10 mouse cellular contexts compared by ENCODE assay signal in genomic region chr5:34271743-34272142, GRCm38 (mm10). TPM values are rescaled to one million over a fixed set of nuclear protein-coding genes. Genes with fewer than 3 reads are reported as not detected.
DNase-seq lines count a peak whose midpoint lies in the region; ATAC-seq lines count a peak whose summit lies in the region.
"Had no signal": no experiment of that assay in that cellular context is flagged by ENCODE, and none has a peak within 500 bp of the region (broad histone marks: within the 10 kb centered on the region; RNA-seq: fewer than 3 reads in every experiment).

No protein-coding gene starts in this region.

- no peaks in the 10 kb centered on the region for H3K9me3 ChIP-seq in liver, embryonic 12.5 days (replicated peaks)
- H3K9me3 ChIP-seq: neural tube, embryonic 12.5 days had no signal

- no peak for ATAC-seq in liver, embryonic 12.5 days

- peaks cover 19% of the 10 kb centered on the region for H3K4me1 ChIP-seq in liver, embryonic 12.5 days
- H3K4me1 ChIP-seq: neural tube, embryonic 12.5 days had no signal

- H3K4me3 ChIP-seq in liver, embryonic 12.5 days: no peak overlapping the region
- H3K4me3 ChIP-seq: neural tube, embryonic 12.5 days had no signal

- H3K9ac ChIP-seq in liver, embryonic 12.5 days: no peak overlapping the region
- H3K9ac ChIP-seq: neural tube, embryonic 12.5 days had no signal

- peak; percentile 32 for DNase-seq in adrenal gland, adult 2 months
- DNase-seq in adrenal gland, postnatal 4 days (ENCODE audit: low spot score in 2 of 2): no peak
- peak; percentile 69 for DNase-seq in liver
- DNase-seq in c-Kit-positive CD71-positive TER-119-negative erythroid progenitor cells, embryonic 14.5 days (ENCODE audit: low read depth): peak; percentile 62
- peak; percentile 35 to 38 for DNase-seq in lung, adult 18-20 months
- peak; percentile 59 to 67 for DNase-seq in thymus, postnatal 36 days
- DNase-seq in urinary bladder, postnatal 10 days (ENCODE audit: low spot score): no peak

- 24% methylated on average over 4 of the region's 4 CpGs for WGBS in liver, embryonic 12.5 days (ENCODE audit: insufficient replicate concordance)

- no peak overlapping the region for H3K4me2 ChIP-seq in liver, embryonic 12.5 days
- H3K4me2 ChIP-seq: neural tube, embryonic 12.5 days had no signal

- H3K27ac ChIP-seq in liver, embryonic 12.5 days: no peak overlapping the region
- H3K27ac ChIP-seq: neural tube, embryonic 12.5 days had no signal

- no peaks in the 10 kb centered on the region; the same call in 1 of the 2 replicates for H3K27me3 ChIP-seq in liver, embryonic 12.5 days (replicated peaks)
- H3K27me3 ChIP-seq: neural tube, embryonic 12.5 days had no signal

- H3K36me3 ChIP-seq in liver, embryonic 12.5 days: no peaks in the 10 kb centered on the region
- H3K36me3 ChIP-seq: neural tube, embryonic 12.5 days had no signal

RNA-seq across cellular contexts. Expression of gene Zfyve28, which starts 16.5 kb away (rescaled TPM):
- total RNA-seq in adrenal gland, adult 2 months (2021): under 1 TPM; 0.40 to 0.90 TPM
- 1.6 and 3.8 TPM in 2 replicates for polyA plus RNA-seq in adrenal gland, adult 2 months (2012; rRNA removed)
- 1 to 10 TPM in 1 of 2 experiments, under 1 TPM in 1; 0.79 to 1.1 TPM for total RNA-seq in adrenal gland, postnatal 4 days (2021)
- polyA plus RNA-seq in liver, embryonic 12.5 days (2016; fragmentation: Nextera tagmentation; extraction: Ambion mirVana): 0.16 TPM in 1 of 2 replicates, not detected in the other

RNA-seq across cellular contexts. Expression of gene Cfap99, which starts 16.7 kb away (rescaled TPM):
- not detected for total RNA-seq in adrenal gland, adult 2 months (2021)
- polyA plus RNA-seq in adrenal gland, adult 2 months (2012; rRNA removed): not detected in 2 replicates
- total RNA-seq in adrenal gland, postnatal 4 days (2021): under 1 TPM in 1 of 2 experiments, not detected in 1; 0.14 TPM
- polyA plus RNA-seq in liver, embryonic 12.5 days (2016; fragmentation: Nextera tagmentation; extraction: Ambion mirVana): not detected in 2 replicates
- total RNA-seq: heart, postnatal 36 days had no signal
- polyA plus RNA-seq: neural tube, embryonic 12.5 days had no signal

Comparison
In these comparisons a context has a peak if more than half of its experiments do, and no peak if none do; other contexts are left out.
1. DNase-seq: peak in adrenal gland, adult 2 months (single experiment), liver (single experiment), c-Kit-positive CD71-positive TER-119-negative erythroid progenitor cells, embryonic 14.5 days (single experiment), lung, adult 18-20 months (2 of 2) and thymus, postnatal 36 days (2 of 2); none in adrenal gland, postnatal 4 days (0 of 2) and urinary bladder, postnatal 10 days (single experiment).